Mouse (Mus musculus): ENCODE results near the gene Hmx1.

Gene Hmx1

DNA sequence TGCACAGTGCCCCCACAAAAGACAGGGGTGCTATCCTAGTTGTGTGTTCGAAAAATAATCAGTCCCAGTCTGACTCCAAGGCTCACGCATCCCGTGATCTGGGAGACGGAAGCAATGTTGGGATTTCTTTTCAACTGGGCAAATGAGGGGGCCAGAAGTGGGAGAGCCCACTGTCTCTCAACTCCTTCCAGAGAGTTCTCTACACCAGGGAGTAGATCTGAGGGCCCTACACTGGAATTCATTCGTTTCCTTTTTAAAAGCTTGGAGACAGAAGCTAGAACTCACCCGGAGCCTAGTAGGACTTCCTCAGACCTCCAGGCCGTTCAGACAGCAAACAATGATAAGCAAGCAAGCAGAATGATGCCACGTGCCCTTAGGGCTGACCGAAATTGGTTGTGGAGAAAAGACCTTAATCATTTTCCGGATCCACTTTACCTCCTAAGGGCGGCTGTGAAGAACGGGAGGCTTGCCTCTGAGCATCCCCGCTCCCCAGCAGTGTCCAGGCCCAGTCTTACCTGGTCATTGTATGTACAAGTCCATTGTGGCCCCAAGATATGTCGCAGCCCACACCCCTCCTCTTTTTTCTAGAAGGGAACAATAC lies 9.5 kb downstream of the Hmx1 start:
- no peak for DNase-seq

DNA sequence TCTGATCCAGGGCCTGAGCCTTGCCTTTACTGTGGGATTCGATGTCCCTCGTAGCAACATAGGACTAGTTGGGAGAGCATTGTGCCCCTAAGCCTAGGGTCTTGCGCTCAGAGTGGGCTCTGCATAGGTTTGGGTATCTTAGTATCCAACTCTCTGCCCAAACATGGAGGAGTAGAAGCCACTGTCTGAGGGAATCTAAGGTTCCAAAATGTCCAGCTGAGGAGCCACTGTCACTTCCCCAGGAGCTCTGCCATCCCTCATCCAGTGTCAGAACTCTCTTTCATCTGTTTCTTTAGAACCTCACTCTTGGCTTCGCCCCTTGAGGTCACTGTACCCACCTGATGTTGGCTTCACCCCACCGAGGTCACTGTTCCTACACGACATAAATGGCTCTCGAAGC lies 10.2 kb downstream of the Hmx1 start:
- no peak for DNase-seq

DNA sequence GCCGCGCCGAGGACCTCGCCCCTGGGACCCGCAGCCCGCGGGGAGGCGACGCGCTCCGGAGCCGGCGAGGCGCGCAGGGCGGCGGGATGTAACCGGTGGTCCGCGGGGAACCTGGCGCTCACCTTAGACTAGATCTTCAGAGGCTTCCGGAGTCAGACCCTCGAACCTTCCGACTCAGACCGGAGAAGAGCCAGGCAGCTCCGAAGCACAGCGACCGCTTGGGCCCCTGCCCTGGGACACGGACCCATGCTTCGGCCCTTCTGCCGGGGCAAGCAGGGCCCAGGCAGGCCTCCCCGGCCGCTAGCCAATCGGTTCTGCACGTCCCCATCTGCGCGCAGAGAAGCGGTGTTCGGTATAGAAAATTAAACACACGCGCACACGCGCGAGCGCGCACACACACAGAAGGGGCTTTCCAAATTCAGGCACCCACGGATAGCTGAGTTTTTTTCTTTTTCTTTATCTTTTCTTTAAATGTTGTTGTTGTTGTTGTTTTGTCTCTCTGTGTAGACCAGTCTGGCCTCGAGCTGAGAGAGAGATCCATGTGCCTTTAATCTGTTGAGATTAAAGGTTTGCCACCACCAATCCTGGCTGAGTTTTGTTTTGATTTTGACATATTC lies 10.9 kb downstream of the Hmx1 start:
- no peak for DNase-seq

GRCm38 (mm10) chr5:35401240-35401639 lies 12.3 kb downstream of the Hmx1 start:
- DNase-seq, result no peak

GRCm38 (mm10) chr5:35407411-35407930 lies 18.6 kb downstream of the Hmx1 start:
- no peak for DNase-seq

DNA sequence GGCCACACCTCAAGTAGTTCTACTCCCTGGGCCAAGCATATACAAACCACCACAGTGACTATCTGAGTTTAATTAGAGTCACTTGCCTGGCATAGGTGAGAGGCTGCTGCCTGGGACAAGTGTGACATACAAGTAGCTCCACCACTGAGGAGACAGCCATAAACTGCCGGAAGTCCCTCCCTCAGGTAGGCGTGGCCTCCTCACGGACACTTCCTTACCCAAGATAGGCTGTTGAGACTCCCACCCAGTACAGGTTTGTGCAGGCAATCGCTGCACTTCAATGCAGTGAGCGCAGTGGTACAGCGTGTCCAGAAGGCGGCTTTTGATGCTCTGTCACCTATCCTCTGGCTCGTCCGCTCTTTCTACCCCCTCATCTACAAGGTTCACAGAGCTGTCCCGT lies 22.1 kb downstream of the Hmx1 start:
- no peak for DNase-seq

GRCm38 (mm10) chr5:35412833-35413232 lies 23.9 kb downstream of the Hmx1 start:
- DNase-seq, result no peak

DNA sequence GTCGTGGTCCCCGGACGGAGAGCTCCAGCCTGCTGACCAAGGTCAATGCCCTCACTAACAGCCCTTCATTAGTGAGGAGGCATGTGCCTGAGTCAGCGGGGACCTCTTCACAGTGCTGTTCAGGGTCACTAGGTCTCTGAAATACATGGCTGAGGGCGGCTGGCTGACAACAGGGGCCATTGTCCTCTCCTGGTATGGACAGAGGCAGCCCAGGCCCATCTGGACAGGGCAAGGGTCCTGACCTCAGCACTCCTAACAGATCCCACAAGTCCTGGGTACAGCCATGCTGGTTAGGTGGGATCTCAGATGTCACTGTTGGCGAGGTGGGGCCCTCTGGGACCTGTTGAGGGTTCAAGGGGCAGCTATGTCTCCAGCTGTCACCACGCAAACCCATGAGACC lies 28.8 kb downstream of the Hmx1 start:
- no peak for DNase-seq

DNA sequence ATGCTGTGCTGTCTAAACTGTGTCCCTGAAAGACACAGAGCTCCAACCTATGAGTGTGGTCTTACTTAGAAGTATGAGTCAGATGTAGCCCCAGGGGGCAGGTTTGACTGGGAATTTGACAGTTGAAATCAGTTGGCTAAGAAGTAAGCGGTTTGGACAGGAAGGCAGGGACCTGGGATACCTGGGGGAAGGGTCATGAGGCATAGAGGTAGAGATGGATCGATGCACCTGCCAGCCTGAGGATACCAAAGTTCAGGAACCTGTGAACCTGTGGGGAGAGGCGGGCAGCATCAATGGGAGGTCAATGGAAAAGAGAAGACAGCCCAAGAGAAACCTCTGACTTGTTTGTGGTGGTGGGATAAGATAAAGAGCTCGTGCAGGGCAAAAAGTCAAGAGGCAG lies 32.7 kb downstream of the Hmx1 start:
- no peak for DNase-seq

GRCm38 (mm10) chr5:35425218-35425617 lies 36.3 kb downstream of the Hmx1 start:
- DNase-seq, result no peak

GRCm38 (mm10) chr5:35427901-35428300 lies 39.0 kb downstream of the Hmx1 start:
- no peak for DNase-seq

DNA sequence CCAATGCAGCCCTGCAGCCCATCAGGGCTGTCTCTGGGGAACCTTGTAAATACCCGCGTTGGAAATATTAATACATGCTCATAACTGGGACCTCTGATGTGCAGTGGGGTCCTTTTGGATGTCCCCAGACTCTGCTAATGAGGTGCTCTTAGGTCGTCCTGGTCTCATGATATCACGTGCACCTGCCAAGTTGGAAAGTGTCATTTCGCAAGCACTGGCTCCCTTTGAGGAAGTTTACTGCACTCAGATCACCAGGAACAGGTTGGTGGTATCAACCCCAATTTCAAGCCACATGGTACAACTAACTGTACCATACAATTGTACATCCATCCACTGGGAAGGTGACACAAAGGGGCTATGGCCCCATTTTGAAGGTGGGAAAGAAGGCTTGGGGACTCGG lies 39.5 kb downstream of the Hmx1 start:
- DNase-seq, result no peak

DNA sequence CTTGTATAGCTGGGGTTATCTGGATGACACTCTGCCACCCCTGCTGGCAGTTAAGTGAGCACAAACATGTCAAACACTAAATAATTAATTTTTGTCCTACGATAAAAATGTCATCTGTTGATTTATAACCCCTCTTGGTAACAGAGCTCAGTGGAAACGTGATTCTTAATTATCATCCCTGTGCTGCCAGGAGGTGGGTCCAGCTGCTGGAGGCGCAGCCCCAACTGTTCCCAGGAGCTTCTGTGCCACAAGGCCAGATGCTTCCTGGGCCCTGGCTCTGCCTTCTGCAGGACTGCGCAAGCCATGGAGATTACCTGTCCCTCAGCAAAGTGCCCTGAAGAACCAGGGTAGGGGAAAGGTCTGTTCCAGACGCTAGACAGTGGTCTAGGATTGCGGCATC lies 43.2 kb downstream of the Hmx1 start:
- DNase-seq, result no peak

DNA sequence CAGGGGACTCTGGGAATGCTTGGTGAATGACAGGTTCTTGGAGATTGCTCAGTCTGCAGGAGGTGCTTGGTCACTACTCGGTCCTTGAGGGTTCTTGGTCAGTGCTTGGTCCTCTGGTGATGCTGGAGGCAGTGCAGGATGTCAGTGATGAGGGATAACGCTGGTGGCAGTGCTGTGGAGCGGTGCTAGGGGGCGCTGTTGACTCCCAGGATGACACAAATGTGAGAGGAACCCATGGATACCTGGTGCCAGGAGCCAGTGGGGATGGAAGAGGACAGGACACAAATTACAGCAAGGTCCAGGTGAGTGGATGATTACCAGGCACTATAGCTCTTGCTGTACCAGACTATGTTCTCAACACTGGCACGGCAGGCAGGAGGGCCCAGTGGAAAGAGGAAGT lies 45.1 kb downstream of the Hmx1 start:
- DNase-seq, result no peak

- DNase-seq, result no peak
Measured at GRCm38 (mm10) chr5:35434703-35435102, 45.8 kb downstream of the Hmx1 start.

DNA sequence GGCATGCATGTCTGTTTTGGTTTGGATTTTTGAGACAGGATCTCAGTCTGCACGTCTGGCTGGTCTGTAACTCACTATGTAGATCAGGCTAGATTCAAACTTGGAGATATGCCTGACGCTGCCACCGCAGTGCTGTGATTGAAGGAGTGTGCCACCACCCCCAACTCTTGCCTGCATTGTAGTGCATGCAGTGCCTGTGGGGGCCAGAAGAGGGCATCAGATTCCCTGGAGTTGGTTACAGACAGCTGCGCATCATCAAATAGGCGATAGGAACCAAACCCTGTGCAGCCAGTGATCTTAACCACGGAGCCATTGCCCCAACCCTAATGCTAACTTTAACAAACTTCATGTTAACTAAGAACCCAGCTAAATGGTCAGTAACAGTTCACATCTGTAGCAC lies 49.9 kb downstream of the Hmx1 start:
- no peak for DNase-seq

- DNase-seq, result no peak
Measured at GRCm38 (mm10) chr5:35440459-35440858, 51.6 kb downstream of the Hmx1 start.

DNA sequence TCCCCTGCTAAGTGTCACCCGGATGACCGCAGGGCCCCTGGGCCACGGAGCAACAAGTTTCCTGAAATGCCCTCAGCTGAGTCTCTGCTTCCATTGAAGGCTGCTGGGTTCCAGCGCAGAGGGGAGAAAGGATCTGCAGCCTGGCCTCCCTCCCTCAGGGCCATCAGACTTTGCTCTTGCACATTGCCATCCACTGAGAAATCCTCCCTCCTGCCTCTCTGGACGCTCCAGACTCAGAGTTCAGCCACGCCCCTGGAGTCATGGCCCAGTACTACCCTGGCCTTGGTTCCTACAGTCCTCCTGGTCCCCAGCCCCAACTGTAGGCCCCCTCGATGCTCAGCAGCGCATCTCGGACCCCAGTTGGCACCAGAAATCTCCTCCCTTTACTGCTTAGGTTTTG lies 52.5 kb downstream of the Hmx1 start:
- DNase-seq, result no peak

GRCm38 (mm10) chr5:35444731-35445130 lies 55.8 kb downstream of the Hmx1 start:
- DNase-seq, result no peak

- DNase-seq, result peak in 1 of 2 experiments; percentile 7
Measured at GRCm38 (mm10) chr5:35447656-35448443, 58.9 kb downstream of the Hmx1 start.

All from lung, postnatal 4 days (tissue).